Mouse (Mus musculus): ENCODE data around the gene Ncam1. TPM values are rescaled to one million over a fixed set of nuclear protein-coding genes. Genes with fewer than 3 reads are reported as not detected.

The Ncam1 gene
- polyA plus RNA-seq, 1 experiment from 2014 or later = 166 TPM

GRCm38 (mm10) chr9:49571695-49572510 lies 226.8 kb downstream of the Ncam1 start:
- peaks cover 27% of the 10 kb centered on the region for H3K36me3 ChIP-seq
- H3K27me3 ChIP-seq = no peaks in the 10 kb centered on the region
- ATAC-seq (replicated peaks; ENCODE audit: low FRiP score) = no peak
- no peaks in the 10 kb centered on the region for H3K9me3 ChIP-seq (replicated peaks)
- 52% methylated on average over 9 of the region's 9 CpGs for WGBS
- peaks cover 21% of the 10 kb centered on the region for H3K4me1 ChIP-seq
- H3K4me3 ChIP-seq (replicated peaks) = no peak overlapping the region
- no peak overlapping the region for H3K4me2 ChIP-seq
- peak overlapping the region; percentile 64 for H3K27ac ChIP-seq
- H3K9ac ChIP-seq = no peak overlapping the region

- Histone ChIP-seq H3K36me3 (peaks cover 36% of the 10 kb centered on the region), H3K9ac (no peak overlapping the region), H3K4me2 (no peak overlapping the region), H3K4me1 (peaks cover 21% of the 10 kb centered on the region), H3K9me3 (replicated peaks) (no peaks in the 10 kb centered on the region), H3K27me3 (no peaks in the 10 kb centered on the region), H3K4me3 (replicated peaks) (no peak overlapping the region), H3K27ac (peak overlapping the region; percentile 64)
- no peak for ATAC-seq (replicated peaks; ENCODE audit: low FRiP score)
- WGBS = 54% methylated on average over 10 of the region's 10 CpGs
Measured at GRCm38 (mm10) chr9:49570731-49571694, 227.7 kb downstream of the Ncam1 start.

- ATAC-seq (replicated peaks; ENCODE audit: low FRiP score) = no peak
Measured at GRCm38 (mm10) chr9:49570033-49570660, 228.6 kb downstream of the Ncam1 start.

GRCm38 (mm10) chr9:49565846-49566245 lies 232.9 kb downstream of the Ncam1 start:
- no peak overlapping the region for H3K4me3 ChIP-seq (replicated peaks)
- no peaks in the 10 kb centered on the region for H3K27me3 ChIP-seq
- WGBS = 77% methylated on average over 2 of the region's 2 CpGs
- H3K36me3 ChIP-seq = peaks cover 82% of the 10 kb centered on the region
- no peak overlapping the region for H3K4me2 ChIP-seq
- H3K27ac ChIP-seq = no peak overlapping the region
- no peaks in the 10 kb centered on the region for H3K9me3 ChIP-seq (replicated peaks)
- ATAC-seq (replicated peaks; ENCODE audit: low FRiP score) = no peak
- peaks cover 4% of the 10 kb centered on the region for H3K4me1 ChIP-seq
- H3K9ac ChIP-seq = no peak overlapping the region

More at GRCm38 (mm10) chr9:49570033-49570660, 228.6 kb downstream of the Ncam1 start:
- Histone ChIP-seq H3K36me3 (peaks cover 43% of the 10 kb centered on the region), H3K4me1 (peaks cover 21% of the 10 kb centered on the region), H3K9ac (no peak overlapping the region), H3K27me3 (no peaks in the 10 kb centered on the region), H3K4me3 (replicated peaks) (no peak overlapping the region), H3K27ac (no peak overlapping the region), H3K4me2 (no peak overlapping the region), H3K9me3 (replicated peaks) (no peaks in the 10 kb centered on the region)
- WGBS = 73% methylated on average over 7 of the region's 7 CpGs

GRCm38 (mm10) chr9:49558941-49559340 lies 239.8 kb downstream of the Ncam1 start:
- 94% methylated on average over 2 of the region's 2 CpGs for WGBS
- Histone ChIP-seq H3K27ac (no peak overlapping the region), H3K9me3 (replicated peaks) (no peaks in the 10 kb centered on the region), H3K27me3 (no peaks in the 10 kb centered on the region), H3K9ac (no peak overlapping the region), H3K4me3 (replicated peaks) (no peak overlapping the region), H3K4me1 (no peaks in the 10 kb centered on the region), H3K4me2 (no peak overlapping the region), H3K36me3 (peaks cover 85% of the 10 kb centered on the region)
- ATAC-seq (replicated peaks; ENCODE audit: low FRiP score) = no peak

- H3K9me3 ChIP-seq (replicated peaks) = no peaks in the 10 kb centered on the region
- no peak overlapping the region for H3K27ac ChIP-seq
- H3K36me3 ChIP-seq = peaks cover 46% of the 10 kb centered on the region
- no peak overlapping the region for H3K9ac ChIP-seq
- H3K4me1 ChIP-seq = no peaks in the 10 kb centered on the region
- no peak for ATAC-seq (replicated peaks; ENCODE audit: low FRiP score)
- 78% methylated on average over 2 of the region's 2 CpGs for WGBS
- no peak overlapping the region for H3K4me3 ChIP-seq (replicated peaks)
- no peak overlapping the region for H3K4me2 ChIP-seq
- no peaks in the 10 kb centered on the region for H3K27me3 ChIP-seq
Measured at GRCm38 (mm10) chr9:49551353-49551752, 247.4 kb downstream of the Ncam1 start.

- H3K4me3 ChIP-seq (replicated peaks) = no peak overlapping the region
- peaks cover 28% of the 10 kb centered on the region for H3K4me1 ChIP-seq
- no peak for ATAC-seq (replicated peaks; ENCODE audit: low FRiP score)
- no peaks in the 10 kb centered on the region for H3K27me3 ChIP-seq
- H3K27ac ChIP-seq = 0 out of 2 replicates have a peak overlapping the region, but pooled peaks have one; percentile 27
- peaks cover 61% of the 10 kb centered on the region for H3K36me3 ChIP-seq
- H3K9ac ChIP-seq = no peak overlapping the region
- H3K9me3 ChIP-seq (replicated peaks) = no peaks in the 10 kb centered on the region
- no peak overlapping the region for H3K4me2 ChIP-seq
- WGBS = 70% methylated on average over 4 of the region's 4 CpGs
Measured at GRCm38 (mm10) chr9:49542593-49542992, 256.1 kb downstream of the Ncam1 start.

- H3K4me3 ChIP-seq (replicated peaks) = no peak overlapping the region
- ATAC-seq (replicated peaks; ENCODE audit: low FRiP score) = no peak
- H3K9ac ChIP-seq = no peak overlapping the region
- H3K27me3 ChIP-seq = no peaks in the 10 kb centered on the region
- H3K36me3 ChIP-seq = peaks cover 23% of the 10 kb centered on the region
- peaks cover 61% of the 10 kb centered on the region for H3K4me1 ChIP-seq
- WGBS = 47% methylated on average over 6 of the region's 6 CpGs
- H3K9me3 ChIP-seq (replicated peaks) = no peaks in the 10 kb centered on the region
- no peak overlapping the region for H3K4me2 ChIP-seq
- no peak overlapping the region for H3K27ac ChIP-seq
Measured at GRCm38 (mm10) chr9:49537814-49538213, 260.9 kb downstream of the Ncam1 start.

- H3K4me3 ChIP-seq (replicated peaks) = no peak overlapping the region
- no peak for ATAC-seq (replicated peaks; ENCODE audit: low FRiP score)
- H3K36me3 ChIP-seq = peaks cover 23% of the 10 kb centered on the region
- H3K4me1 ChIP-seq = peaks cover 55% of the 10 kb centered on the region
- peak overlapping the region; percentile 13; the same call in 1 of the 2 replicates for H3K27ac ChIP-seq
- H3K9me3 ChIP-seq (replicated peaks) = no peaks in the 10 kb centered on the region
- H3K9ac ChIP-seq = no peak overlapping the region
- no peak overlapping the region for H3K4me2 ChIP-seq
- WGBS = 32% methylated on average over 6 of the region's 6 CpGs
- H3K27me3 ChIP-seq = no peaks in the 10 kb centered on the region
Measured at GRCm38 (mm10) chr9:49536593-49536992, 262.1 kb downstream of the Ncam1 start.

- H3K9ac ChIP-seq = no peak overlapping the region
- H3K27ac ChIP-seq = no peak overlapping the region
- H3K4me1 ChIP-seq = peaks cover 50% of the 10 kb centered on the region
- H3K4me2 ChIP-seq = no peak overlapping the region
- H3K36me3 ChIP-seq = peaks cover 26% of the 10 kb centered on the region
- no peaks in the 10 kb centered on the region for H3K27me3 ChIP-seq
- no peak for ATAC-seq (replicated peaks; ENCODE audit: low FRiP score)
- no peak overlapping the region for H3K4me3 ChIP-seq (replicated peaks)
- no peaks in the 10 kb centered on the region for H3K9me3 ChIP-seq (replicated peaks)
- WGBS = 44% methylated on average over 4 of the region's 4 CpGs
Measured at GRCm38 (mm10) chr9:49534958-49535357, 263.8 kb downstream of the Ncam1 start.

- ATAC-seq (replicated peaks; ENCODE audit: low FRiP score) = no peak
- Histone ChIP-seq H3K4me2 (no peak overlapping the region), H3K9me3 (replicated peaks) (no peaks in the 10 kb centered on the region), H3K4me1 (peaks cover 43% of the 10 kb centered on the region), H3K36me3 (peaks cover 26% of the 10 kb centered on the region), H3K27ac (no peak overlapping the region), H3K4me3 (replicated peaks) (no peak overlapping the region), H3K9ac (no peak overlapping the region), H3K27me3 (no peaks in the 10 kb centered on the region)
- 25% methylated on average over 6 of the region's 8 CpGs for WGBS
Measured at GRCm38 (mm10) chr9:49533912-49534491, 264.7 kb downstream of the Ncam1 start.
